Comparison of ENCODE assay signal across 26 mouse cellular contexts in the genomic region with DNA sequence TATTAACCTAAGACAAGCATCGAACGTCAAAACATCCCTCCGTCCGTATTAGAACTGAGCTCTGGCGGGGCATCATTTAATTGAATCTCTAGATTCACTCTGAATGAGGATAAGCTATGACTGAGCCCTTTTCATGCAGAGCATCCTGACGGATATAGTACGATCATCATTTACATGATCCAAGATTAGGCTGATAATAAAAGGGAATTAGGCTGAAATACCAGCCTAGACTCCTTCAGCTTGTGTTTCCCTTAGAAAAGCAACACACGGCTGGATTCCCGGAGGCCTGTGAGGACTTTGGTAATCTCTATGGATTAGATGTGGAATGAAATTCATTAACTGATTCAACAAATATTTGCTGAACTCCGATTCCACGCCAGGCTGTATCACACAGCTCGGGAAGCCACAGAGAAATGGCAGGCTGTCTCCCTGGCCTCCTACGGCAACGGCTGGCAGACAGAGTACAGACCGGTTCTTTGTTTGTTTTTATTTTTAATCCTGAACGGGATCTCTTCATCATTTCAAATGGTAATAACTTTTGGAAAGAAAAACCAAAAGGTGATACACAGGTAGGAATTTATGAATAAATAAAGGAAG.
DNase-seq lines count a peak whose midpoint lies in the region; ATAC-seq and TF ChIP-seq lines count a peak whose summit lies in the region.
"Had no signal": no experiment of that assay in that cellular context is flagged by ENCODE, and none has a peak within 500 bp of the region (broad histone marks: within the 10 kb centered on the region; RNA-seq: fewer than 3 reads in every experiment).

No protein-coding gene starts in this region.

- WGBS in midbrain, embryonic 12.5 days: 41% methylated on average over 16 of the region's 16 CpGs
- WGBS in midbrain, postnatal 0 days: 26% methylated on average over 16 of the region's 16 CpGs
- WGBS in midbrain, embryonic 16.5 days: 31% methylated on average over 16 of the region's 16 CpGs
- 70% methylated on average over 16 of the region's 16 CpGs for WGBS in forebrain, embryonic 14.5 days

- no peaks in the 10 kb centered on the region for H3K27me3 ChIP-seq in midbrain, embryonic 12.5 days
- 0 out of 2 replicates have a peak, but pooled peaks cover 5% of the 10 kb centered on the region for H3K27me3 ChIP-seq in midbrain, postnatal 0 days (ENCODE audit: insufficient read depth, low read length)
- no peaks in the 10 kb centered on the region for H3K27me3 ChIP-seq in midbrain, embryonic 16.5 days (ENCODE audit: control insufficient read depth, insufficient read depth, low read depth, low read length)
- no peaks in the 10 kb centered on the region for H3K27me3 ChIP-seq in forebrain, embryonic 14.5 days (replicated peaks; ENCODE audit: control insufficient read depth, insufficient read depth, low read length)
- H3K27me3 ChIP-seq: CH12.LX; embryonic facial prominence, embryonic 15.5 days; Patski had no signal

- peak; percentile 17; the same call in 1 of the 2 replicates for ATAC-seq in midbrain, embryonic 12.5 days (ENCODE audit: low FRiP score, low read depth)
- ATAC-seq in midbrain, postnatal 0 days (ENCODE audit: low FRiP score): no peak
- peak; percentile 36; the same call in 1 of the 2 replicates for ATAC-seq in midbrain, embryonic 16.5 days
- no peak for ATAC-seq in forebrain, embryonic 14.5 days
- ATAC-seq: forebrain, embryonic 16.5 days; inflammation-experienced regulatory T-cells, adult 6 months; Patski had no signal

- 0 out of 2 replicates have a peak, but pooled peaks cover 11% of the 10 kb centered on the region for H3K4me1 ChIP-seq in midbrain, embryonic 12.5 days
- H3K4me1 ChIP-seq in midbrain, postnatal 0 days (ENCODE audit: insufficient read depth, low read length): peaks cover 5% of the 10 kb centered on the region; the same call in 1 of the 2 replicates
- H3K4me1 ChIP-seq in midbrain, embryonic 16.5 days (ENCODE audit: control insufficient read depth, insufficient read depth, low read length): no peaks in the 10 kb centered on the region
- no peaks in the 10 kb centered on the region for H3K4me1 ChIP-seq in forebrain, embryonic 14.5 days (ENCODE audit: control insufficient read depth, insufficient read depth, low read length)

- no peak overlapping the region for H3K4me2 ChIP-seq in midbrain, embryonic 12.5 days (replicated peaks)
- H3K4me2 ChIP-seq in midbrain, postnatal 0 days (ENCODE audit: low read depth, low read length, poor library complexity, severe bottlenecking): no peak overlapping the region
- no peak overlapping the region for H3K4me2 ChIP-seq in midbrain, embryonic 16.5 days (ENCODE audit: low read length)
- no peak overlapping the region for H3K4me2 ChIP-seq in forebrain, embryonic 14.5 days (ENCODE audit: low read length)
- H3K4me2 ChIP-seq: embryonic facial prominence, embryonic 15.5 days; hindbrain, embryonic 14.5 days; liver, embryonic 11.5 days had no signal

- no peak overlapping the region for H3K4me3 ChIP-seq in layer of hippocampus, adult 2 months
- no peak overlapping the region for H3K4me3 ChIP-seq in midbrain, embryonic 12.5 days
- no peak overlapping the region for H3K4me3 ChIP-seq in midbrain, postnatal 0 days (ENCODE audit: low read depth, low read length)
- H3K4me3 ChIP-seq in midbrain, embryonic 16.5 days (ENCODE audit: low read depth, low read length): no peak overlapping the region
- H3K4me3 ChIP-seq in forebrain, embryonic 14.5 days (ENCODE audit: low read depth, low read length): no peak overlapping the region
- H3K4me3 ChIP-seq: embryonic facial prominence, embryonic 15.5 days; left cerebral cortex, adult 2 months had no signal

- TF ChIP-seq CTCF in layer of hippocampus, adult 2 months (conservative IDR thresholded peaks at IDR 0.05): no peak
- no peak for TF ChIP-seq CTCF in midbrain, postnatal 0 days (IDR thresholded peaks at IDR 0.05)

- H3K9me3 ChIP-seq in midbrain, embryonic 12.5 days: no peaks in the 10 kb centered on the region
- H3K9me3 ChIP-seq in midbrain, postnatal 0 days (ENCODE audit: low read length): peaks cover 3% of the 10 kb centered on the region; the same call in 1 of the 2 replicates
- H3K9me3 ChIP-seq in midbrain, embryonic 16.5 days (replicated peaks; ENCODE audit: control insufficient read depth, low read length, poor library complexity, severe bottlenecking): no peaks in the 10 kb centered on the region
- H3K9me3 ChIP-seq in forebrain, embryonic 14.5 days (replicated peaks; ENCODE audit: control insufficient read depth, low read length): no peaks in the 10 kb centered on the region
- H3K9me3 ChIP-seq: embryonic facial prominence, embryonic 15.5 days; G1E had no signal

- H3K36me3 ChIP-seq in midbrain, embryonic 12.5 days: no peaks in the 10 kb centered on the region
- H3K36me3 ChIP-seq in midbrain, postnatal 0 days (ENCODE audit: insufficient read depth, low read length): no peaks in the 10 kb centered on the region
- no peaks in the 10 kb centered on the region for H3K36me3 ChIP-seq in midbrain, embryonic 16.5 days (ENCODE audit: control insufficient read depth, insufficient read depth, low read length)
- H3K36me3 ChIP-seq in forebrain, embryonic 14.5 days (ENCODE audit: control insufficient read depth, insufficient read depth, low read length): no peaks in the 10 kb centered on the region
- H3K36me3 ChIP-seq: embryonic facial prominence, embryonic 15.5 days; G1E had no signal

- DNase-seq in layer of hippocampus, adult 2 months (ENCODE audit: low spot score in 2 of 2): no peak
- DNase-seq in layer of hippocampus, adult 9-10 months (ENCODE audit: low spot score): no peak
- no peak for DNase-seq in midbrain, postnatal 0 days (ENCODE audit: low spot score)
- DNase-seq in forebrain, embryonic 14.5 days (ENCODE audit: low spot score): no peak
- no peak for DNase-seq in embryo, embryonic 11 days
- DNase-seq: adrenal gland, postnatal 36 days; cerebellum, adult 11-12 months; gastrocnemius, postnatal 14 days; kidney, adult 18-20 months; kidney, postnatal 4 days; lung, adult 18-20 months; lung, postnatal 10 days; right cerebral cortex, postnatal 25 days; spleen, adult 18-20 months; thymus, postnatal 14 days had no signal

- H3K27ac ChIP-seq in layer of hippocampus, adult 2 months: peak overlapping the region; percentile 63
- H3K27ac ChIP-seq in midbrain, embryonic 12.5 days (replicated peaks): no peak overlapping the region
- no peak overlapping the region for H3K27ac ChIP-seq in midbrain, postnatal 0 days (ENCODE audit: low read depth, low read length)
- H3K27ac ChIP-seq in midbrain, embryonic 16.5 days (ENCODE audit: low read length): no peak overlapping the region
- H3K27ac ChIP-seq in forebrain, embryonic 14.5 days (ENCODE audit: low read depth, low read length): no peak overlapping the region
- H3K27ac ChIP-seq: embryonic facial prominence, embryonic 15.5 days; hindbrain, embryonic 14.5 days; left cerebral cortex, adult 2 months had no signal

- no peak overlapping the region for H3K9ac ChIP-seq in midbrain, embryonic 12.5 days (replicated peaks)
- H3K9ac ChIP-seq in midbrain, postnatal 0 days (replicated peaks; ENCODE audit: low read length, poor library complexity, severe bottlenecking): no peak overlapping the region
- H3K9ac ChIP-seq in midbrain, embryonic 16.5 days (ENCODE audit: low read depth, low read length): no peak overlapping the region
- no peak overlapping the region for H3K9ac ChIP-seq in forebrain, embryonic 14.5 days (ENCODE audit: low read length)
- H3K9ac ChIP-seq: embryonic facial prominence, embryonic 15.5 days; hindbrain, embryonic 14.5 days had no signal

Comparison
In these comparisons a context has a peak if more than half of its experiments do, and no peak if none do; other contexts are left out.
1. ATAC-seq: peak in midbrain, embryonic 12.5 days (single experiment) and midbrain, embryonic 16.5 days (single experiment); none in midbrain, postnatal 0 days (single experiment) and forebrain, embryonic 14.5 days (single experiment).